Mouse (Mus musculus) kidney, postnatal 25 days (tissue): ENCODE measurements around the gene Pcare.

Source experiments
- DNase-seq, 2 experiments: peaks; one replicate each; pipeline ENCODE4 v3.0.0; 2021; ENCODE audit warnings: mixed read lengths in 2 of 2

Gene Pcare

DNA sequence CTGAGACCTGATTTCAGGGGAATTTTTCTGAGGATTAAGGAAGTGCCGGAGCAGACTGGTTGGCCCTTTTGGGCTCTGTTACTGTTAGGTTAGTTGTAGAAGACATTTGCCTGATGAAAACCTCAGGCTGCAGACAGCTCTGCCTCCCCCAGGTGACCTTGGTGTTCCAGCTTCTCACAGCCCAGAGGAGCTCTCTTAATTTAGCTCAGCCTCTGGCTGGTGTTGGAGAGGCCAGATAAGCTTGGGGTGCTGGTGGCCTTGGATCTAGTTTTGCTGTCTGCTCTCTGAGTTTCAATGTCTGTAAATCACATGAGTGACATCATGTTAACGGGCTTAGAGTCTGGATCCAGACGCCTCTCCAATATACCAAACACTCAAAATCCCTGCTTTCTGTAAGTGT is 31.7 kb downstream of the Pcare start:
- no peak for DNase-seq

DNA sequence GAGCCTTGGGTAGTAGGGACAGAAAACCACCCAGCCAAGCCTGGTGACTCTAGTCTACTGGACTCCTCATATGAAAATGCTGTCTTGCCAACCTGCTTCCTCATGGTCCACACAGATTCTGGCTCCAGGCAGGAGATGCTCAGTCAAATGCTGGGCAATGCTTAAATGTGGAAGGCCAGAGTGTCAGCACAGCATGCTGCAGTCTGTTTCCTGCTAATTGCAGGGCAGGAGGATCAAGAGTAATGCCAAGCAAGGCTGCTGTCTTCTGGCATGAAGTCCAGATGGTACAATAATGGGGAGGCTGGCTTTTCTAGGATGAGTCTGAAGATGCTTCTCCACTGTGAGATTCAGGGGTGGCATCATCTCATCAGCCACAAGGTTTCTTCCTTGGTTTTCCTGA is 32.3 kb downstream of the Pcare start:
- no peak for DNase-seq

DNA sequence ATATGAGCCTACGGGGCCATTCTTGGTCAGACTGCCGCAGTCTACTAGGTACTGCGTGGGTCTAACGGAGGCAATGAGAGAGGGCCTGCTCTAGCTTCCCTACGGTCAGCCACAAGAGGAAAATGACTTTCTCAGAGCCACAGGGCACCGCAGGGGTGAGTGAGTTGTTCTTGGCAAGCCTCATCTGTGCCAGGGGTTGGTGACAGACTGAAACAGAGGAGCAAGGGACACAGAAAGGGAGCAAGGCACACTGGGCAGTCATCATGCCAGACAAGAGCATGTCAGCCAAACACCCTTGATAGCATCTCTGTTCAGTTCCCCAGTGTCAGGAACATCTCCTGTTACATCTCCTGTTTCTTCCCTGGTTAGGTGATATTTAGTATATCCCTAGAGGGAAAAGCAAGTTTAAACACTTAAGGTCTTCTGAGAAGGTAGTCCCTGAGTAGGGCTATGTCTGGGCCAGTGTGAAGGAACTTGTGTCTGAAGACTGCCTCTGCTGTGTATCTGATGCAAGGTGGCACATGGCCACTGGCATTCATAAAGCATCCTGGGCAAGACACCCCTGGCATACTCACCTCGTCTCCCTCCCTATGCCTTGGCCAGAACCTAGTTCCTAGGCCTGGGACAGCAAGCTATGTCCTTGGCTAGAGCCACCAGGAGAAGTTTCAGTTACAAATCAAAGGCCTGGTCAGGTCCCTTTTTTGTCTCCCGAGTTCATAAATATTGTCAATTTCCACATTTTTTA is 34.6 kb downstream of the Pcare start:
- DNase-seq: no peak

DNA sequence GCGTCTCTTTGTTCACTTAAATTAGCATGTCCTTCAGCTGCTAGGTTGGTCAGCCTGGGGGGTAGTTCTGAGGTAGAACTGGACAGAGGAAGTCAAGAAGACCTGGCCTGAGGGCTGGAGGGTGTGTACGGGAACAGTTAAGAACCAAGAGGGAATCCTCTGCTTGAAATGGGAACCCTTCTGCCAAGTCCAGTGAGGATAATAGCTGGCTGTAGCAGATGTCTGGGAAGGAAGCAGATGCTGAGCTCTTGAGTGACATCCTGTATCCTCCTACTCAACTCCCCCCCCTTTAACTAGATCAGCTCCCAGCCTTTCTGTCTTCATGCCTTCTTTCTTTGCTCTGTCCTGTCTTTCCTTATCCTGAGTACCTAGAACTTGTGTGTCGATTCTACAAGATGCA is 37.7 kb downstream of the Pcare start:
- no peak for DNase-seq

- DNase-seq: peak in 1 of 2 experiments; percentile 41
Observed at GRCm38 (mm10) chr17:71712279-71712678, 40.4 kb downstream of the Pcare start.

DNA sequence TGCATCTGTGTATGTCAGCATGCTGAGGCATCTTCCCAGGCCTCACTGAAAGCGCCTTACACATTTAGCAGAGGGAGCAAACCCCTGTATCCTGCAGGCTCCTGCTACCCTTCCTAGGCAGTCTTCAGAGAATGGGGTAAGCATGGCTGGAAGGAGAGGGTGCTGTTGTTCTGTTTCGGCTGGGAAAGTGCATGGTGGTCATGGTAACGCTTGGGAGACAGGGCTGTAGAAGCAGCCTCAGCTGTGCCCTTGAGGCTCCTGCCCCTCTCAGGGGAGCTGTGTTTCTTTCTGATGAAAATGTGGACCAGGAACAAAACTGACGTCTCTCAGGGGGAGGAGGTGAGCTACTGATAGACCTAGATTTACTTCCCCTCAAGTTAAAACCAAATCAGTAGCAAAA is 45.0 kb downstream of the Pcare start:
- no peak for DNase-seq

GRCm38 (mm10) chr17:71705550-71706480 is 46.9 kb downstream of the Pcare start:
- no peak for DNase-seq

DNA sequence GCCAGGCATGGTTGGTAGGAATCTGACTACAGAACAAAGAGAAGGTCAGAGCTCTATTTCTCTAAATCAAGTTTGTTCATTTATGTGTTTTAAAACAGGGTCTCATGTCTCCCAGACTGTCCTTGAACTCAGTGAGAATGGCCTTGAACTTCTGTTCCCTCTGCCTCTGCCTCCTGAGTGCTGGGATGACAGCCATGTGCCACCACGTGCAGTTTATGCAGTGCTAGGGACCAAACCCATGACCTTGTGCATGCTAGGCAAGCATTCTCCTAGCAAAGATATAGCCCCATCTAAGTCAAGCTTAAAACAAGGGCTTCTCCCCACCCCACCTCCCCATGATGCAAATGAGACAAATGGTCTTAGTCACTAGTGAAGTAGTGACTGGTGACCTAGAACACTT is 47.6 kb downstream of the Pcare start:
- DNase-seq: no peak

DNA sequence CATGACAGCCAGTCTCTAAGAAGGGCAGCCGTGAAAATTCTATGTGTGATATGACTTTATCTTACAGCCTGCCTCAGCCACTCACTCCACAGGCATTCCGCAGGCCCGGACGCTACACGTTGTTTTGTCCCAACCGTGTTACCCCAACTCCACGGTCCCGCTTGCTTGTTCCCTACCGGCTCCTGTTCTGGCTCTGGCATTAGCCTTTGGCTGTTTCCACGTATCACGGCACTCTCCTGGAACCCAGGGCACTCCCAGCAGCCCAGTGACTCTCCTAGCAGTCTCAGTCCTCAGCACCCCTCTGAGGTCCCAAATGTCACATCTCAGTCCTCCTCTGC is 54.1 kb downstream of the Pcare start:
- no peak for DNase-seq

DNA sequence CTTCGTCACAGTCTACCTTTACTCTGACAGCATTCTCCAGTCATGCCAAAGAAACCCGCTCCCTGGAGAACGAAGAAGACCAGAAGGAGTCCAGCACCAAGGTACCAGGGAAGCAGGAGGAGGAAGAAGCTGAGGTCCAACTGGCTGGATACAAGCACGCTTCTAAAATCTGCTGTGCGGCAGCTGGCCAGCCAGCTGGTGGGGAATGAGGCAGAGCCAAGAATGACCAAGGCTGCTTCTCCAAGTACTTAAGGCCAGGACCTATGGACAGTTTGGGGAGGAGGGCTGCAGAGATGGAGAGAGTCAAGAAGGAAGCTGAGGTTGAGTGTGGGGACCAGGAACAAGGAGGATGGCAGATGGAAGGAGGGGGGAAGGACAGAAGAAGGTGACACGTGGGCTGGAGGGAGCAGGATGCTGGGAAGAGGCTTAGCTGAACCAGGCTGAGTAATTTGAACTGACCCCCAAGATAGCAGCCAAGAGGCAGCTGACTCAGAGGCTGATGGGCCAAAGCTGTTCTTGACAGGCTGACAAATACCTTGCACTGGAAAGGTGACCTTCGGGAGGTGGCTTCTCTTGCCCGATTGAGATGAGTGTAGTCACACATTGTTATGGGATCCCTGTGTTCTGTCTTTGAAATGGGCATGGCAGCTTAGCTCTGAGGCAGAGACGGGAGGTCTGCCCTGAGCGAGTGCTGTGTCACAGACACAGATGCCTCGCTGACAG is 54.6 kb downstream of the Pcare start:
- no peak for DNase-seq

- DNase-seq: no peak
Observed at GRCm38 (mm10) chr17:71696396-71696795, 56.3 kb downstream of the Pcare start.

DNA sequence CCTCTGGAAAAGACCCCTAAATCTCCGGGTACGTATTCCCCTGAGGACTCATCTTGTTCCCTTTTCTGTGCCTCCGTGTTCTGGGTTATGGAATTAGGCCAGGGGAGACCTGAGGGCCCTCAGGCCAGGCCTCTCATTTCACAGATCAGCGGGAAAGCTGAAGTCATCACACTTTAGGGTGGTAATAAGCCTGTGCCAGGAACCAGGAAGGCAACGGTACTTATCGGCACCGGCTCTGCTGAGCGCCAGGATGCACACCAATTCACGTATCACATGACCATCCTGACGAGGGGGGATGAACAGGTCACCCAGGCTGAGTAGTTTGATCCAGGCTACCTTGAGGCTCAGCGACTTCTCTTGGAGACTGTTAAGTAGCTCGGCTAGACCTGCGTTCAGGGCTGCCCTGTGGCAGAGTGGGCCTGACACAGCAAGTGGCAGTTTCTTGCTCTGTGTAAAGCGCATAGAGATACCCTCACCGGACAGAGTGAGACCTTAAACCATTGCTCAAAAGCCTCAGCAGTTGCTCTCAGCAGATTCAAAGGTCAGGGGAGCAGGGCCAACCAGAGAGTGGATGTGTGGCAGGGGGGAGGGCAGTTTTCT is 56.9 kb downstream of the Pcare start:
- DNase-seq: no peak

DNA sequence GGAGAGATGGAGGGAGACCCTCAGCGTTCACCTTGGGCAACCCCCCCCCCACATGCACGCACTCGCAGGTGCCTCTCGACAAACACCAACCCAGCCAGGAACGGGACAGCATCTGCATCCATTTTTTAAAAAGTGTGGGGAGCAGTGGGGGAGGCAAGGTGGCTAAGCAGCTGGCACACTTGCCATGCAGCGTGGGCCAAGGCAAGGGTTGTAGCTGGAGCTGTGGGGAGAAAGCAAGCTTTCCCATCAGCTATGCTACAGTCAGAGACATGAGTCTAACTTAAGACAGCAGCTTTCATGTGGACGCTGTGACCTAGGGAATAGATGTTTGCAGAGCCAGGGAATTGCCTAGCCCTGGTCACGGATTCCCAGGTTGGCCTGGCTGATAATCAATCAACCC is 57.5 kb downstream of the Pcare start:
- DNase-seq: no peak

DNA sequence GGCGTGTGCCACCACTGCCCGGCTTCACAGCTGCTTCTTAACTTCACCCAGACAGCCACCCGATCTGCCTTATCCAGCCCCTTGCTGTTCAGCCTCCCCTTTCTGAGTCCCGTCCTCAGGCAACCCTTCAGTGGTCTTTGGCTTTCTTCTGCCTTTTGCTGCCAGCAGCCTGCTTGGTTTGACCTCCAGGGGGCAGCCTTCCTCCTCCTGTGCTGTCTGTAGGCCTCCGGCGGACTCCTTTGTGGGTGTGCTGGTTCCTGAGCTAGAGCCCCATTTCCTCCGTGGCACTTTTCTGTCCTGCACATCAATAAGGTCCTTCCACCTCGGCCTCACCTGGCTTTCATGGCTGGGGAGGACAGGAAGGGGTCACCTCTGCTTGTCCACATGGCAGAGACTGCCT is 58.9 kb downstream of the Pcare start:
- DNase-seq: peak in 1 of 2 experiments; percentile 47
